Mouse (Mus musculus): ENCODE measurements around the gene Prkn. TPM values are rescaled to one million over a fixed set of nuclear protein-coding genes. Genes with fewer than 3 reads are reported as not detected.

The Prkn gene
- polyA plus RNA-seq, 1 experiment from 2014 or later, result 3.5 TPM

DNA sequence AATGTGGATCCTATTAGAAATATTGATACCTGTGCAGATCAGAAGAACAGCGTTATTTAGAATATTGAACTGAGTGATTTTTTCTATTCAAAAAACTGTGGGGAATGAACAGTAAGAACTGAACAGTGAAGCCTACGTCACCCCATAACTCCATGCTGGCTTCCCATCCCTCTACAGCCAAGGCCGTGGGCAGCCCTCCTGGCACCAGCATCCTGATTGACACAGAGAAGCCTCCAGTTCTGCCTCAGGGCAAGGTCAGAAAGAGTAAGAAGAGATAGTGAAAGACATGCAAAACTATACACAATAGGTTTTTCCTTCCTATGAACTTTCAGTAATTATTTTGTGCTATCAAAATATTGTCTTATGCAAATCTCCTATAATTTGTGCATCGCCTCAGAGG lies 557.5 kb downstream of the Prkn start:
- H3K36me3 ChIP-seq (ENCODE audit: control insufficient read depth, insufficient read depth, low read length), result no peaks in the 10 kb centered on the region
- no peaks in the 10 kb centered on the region for H3K27me3 ChIP-seq (ENCODE audit: control insufficient read depth, insufficient read depth, low read length)
- no peak overlapping the region for H3K9ac ChIP-seq (ENCODE audit: low read length)
- no peak overlapping the region for H3K4me3 ChIP-seq (ENCODE audit: control insufficient read depth in 1 of 2, insufficient read depth in 1 of 2, low read depth in 1 of 2, low read length in 2 of 2)
- ATAC-seq (ENCODE audit: insufficient number of reproducible peaks, insufficient read depth, low FRiP score, low read depth), result no peak
- H3K9me3 ChIP-seq (ENCODE audit: control insufficient read depth, low read length), result no peaks in the 10 kb centered on the region
- H3K4me2 ChIP-seq (ENCODE audit: low read length), result no peak overlapping the region
- peaks cover 2 to 9% of the 10 kb centered on the region in 2 experiments; a peak in 2 of 4 replicates for H3K4me1 ChIP-seq (ENCODE audit: control insufficient read depth in 2 of 2, insufficient read depth in 2 of 2, low read length in 2 of 2)
- 85% methylated on average over 4 of the region's 4 CpGs for WGBS
- H3K27ac ChIP-seq (replicated peaks in 1 of 2; ENCODE audit: control insufficient read depth in 1 of 2, insufficient read depth in 1 of 2, low read depth in 2 of 2, low read length in 2 of 2), result no peak overlapping the region

DNA sequence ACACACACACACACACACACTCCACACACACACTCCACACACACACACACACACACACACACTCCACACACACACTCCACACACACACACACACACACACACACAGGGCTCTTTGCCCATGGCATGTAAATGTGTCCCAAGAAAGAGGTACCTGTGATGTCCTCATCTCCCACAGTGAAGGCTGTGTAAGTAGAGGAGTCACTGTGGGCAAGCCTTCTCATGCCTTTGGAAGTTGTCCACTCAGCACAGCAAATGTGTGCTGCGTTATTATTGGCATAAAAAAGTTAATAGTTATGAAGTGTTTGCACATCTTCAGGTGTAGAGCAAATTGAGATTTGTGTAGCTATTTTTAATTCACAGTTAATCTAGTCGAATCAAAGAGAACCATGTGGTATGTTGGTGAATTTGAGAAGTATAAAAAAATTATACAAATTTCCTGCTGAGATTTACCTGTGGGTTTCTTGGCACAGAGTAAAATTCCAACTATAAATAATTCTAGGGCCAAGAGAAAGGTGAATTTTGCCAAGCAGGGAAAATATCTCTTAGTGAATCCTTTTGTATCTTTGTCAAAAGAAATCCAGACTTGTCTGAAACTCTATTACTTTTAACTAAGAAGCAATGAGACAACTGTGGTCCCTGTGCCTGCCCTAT lies 562.2 kb downstream of the Prkn start:
- H3K4me2 ChIP-seq (ENCODE audit: low read length), result no peak overlapping the region
- 74% methylated on average over 2 of the region's 2 CpGs for WGBS
- H3K9ac ChIP-seq (ENCODE audit: low read length), result no peak overlapping the region
- no peak overlapping the region for H3K27ac ChIP-seq (replicated peaks in 1 of 2; ENCODE audit: control insufficient read depth in 1 of 2, insufficient read depth in 1 of 2, low read depth in 2 of 2, low read length in 2 of 2)
- no peaks in the 10 kb centered on the region for H3K9me3 ChIP-seq (ENCODE audit: control insufficient read depth, low read length)
- no peaks in the 10 kb centered on the region for H3K4me1 ChIP-seq (ENCODE audit: control insufficient read depth in 2 of 2, insufficient read depth in 2 of 2, low read length in 2 of 2)
- no peak overlapping the region for H3K4me3 ChIP-seq (ENCODE audit: control insufficient read depth in 1 of 2, insufficient read depth in 1 of 2, low read depth in 1 of 2, low read length in 2 of 2)
- H3K36me3 ChIP-seq (ENCODE audit: control insufficient read depth, insufficient read depth, low read length), result no peaks in the 10 kb centered on the region
- H3K27me3 ChIP-seq (ENCODE audit: control insufficient read depth, insufficient read depth, low read length), result no peaks in the 10 kb centered on the region
- no peak for ATAC-seq (ENCODE audit: insufficient number of reproducible peaks, insufficient read depth, low FRiP score, low read depth)

DNA sequence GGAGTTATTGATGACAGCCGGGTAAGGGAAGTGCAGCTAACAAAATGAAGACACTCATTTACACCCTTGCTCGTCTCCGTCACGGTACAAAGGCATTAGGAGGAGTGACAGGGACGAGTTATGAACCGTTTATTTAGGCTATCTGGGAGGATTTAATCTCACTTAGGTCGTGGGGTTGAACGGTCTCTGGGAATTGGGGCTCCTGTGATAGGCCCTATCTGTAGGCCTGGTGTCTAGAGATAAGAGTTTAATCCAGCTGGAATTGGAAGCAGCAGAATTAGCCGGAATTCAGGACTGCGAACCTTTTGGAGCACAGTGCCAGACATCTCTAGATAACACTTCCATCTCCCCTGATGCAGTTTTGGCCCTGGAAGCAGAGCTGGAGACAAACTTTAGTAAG lies 571.2 kb downstream of the Prkn start:
- WGBS, result 18% methylated on average over 10 of the region's 10 CpGs
- ATAC-seq (ENCODE audit: insufficient number of reproducible peaks, insufficient read depth, low FRiP score, low read depth), result no peak

DNA sequence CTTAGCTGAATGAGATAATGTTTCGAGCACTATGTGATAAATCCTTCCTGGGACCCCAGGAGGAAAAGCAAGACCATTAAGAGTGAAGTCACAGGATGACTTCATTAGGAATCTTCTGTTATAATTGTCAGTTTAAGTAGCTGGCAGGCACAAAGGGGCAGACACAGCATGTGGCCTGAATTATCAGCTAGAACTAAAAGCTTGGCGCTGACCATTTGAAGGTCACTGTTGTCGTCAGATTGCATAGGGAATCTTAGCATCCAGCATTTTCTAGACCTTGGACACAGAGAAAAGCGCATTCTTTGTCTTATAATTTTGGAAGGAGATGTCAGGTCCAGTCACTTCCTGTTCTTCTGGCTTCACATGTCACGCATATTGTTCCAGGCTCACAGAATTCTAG lies 573.5 kb downstream of the Prkn start:
- H3K4me2 ChIP-seq (ENCODE audit: low read length), result no peak overlapping the region
- no peaks in the 10 kb centered on the region for H3K27me3 ChIP-seq (ENCODE audit: control insufficient read depth, insufficient read depth, low read length)
- no peaks in the 10 kb centered on the region for H3K36me3 ChIP-seq (ENCODE audit: control insufficient read depth, insufficient read depth, low read length)
- H3K4me3 ChIP-seq (ENCODE audit: control insufficient read depth in 1 of 2, insufficient read depth in 1 of 2, low read depth in 1 of 2, low read length in 2 of 2), result no peak overlapping the region
- WGBS, result 57% methylated on average over 5 of the region's 5 CpGs
- no peak overlapping the region for H3K27ac ChIP-seq (replicated peaks in 1 of 2; ENCODE audit: control insufficient read depth in 1 of 2, insufficient read depth in 1 of 2, low read depth in 2 of 2, low read length in 2 of 2)
- H3K9ac ChIP-seq (ENCODE audit: low read length), result no peak overlapping the region
- peaks cover 0 to 2% of the 10 kb centered on the region in 2 experiments; a peak in 2 of 4 replicates for H3K4me1 ChIP-seq (ENCODE audit: control insufficient read depth in 2 of 2, insufficient read depth in 2 of 2, low read length in 2 of 2)
- no peak for ATAC-seq (ENCODE audit: insufficient number of reproducible peaks, insufficient read depth, low FRiP score, low read depth)
- H3K9me3 ChIP-seq (ENCODE audit: control insufficient read depth, low read length), result no peaks in the 10 kb centered on the region

More for the DNA sequence above, 571.2 kb downstream of the Prkn start:
- Histone ChIP-seq H3K27ac (replicated peaks in 1 of 2; ENCODE audit: control insufficient read depth in 1 of 2, insufficient read depth in 1 of 2, low read depth in 2 of 2, low read length in 2 of 2) (no peak overlapping the region), H3K4me2 (ENCODE audit: low read length) (no peak overlapping the region), H3K9ac (ENCODE audit: low read length) (no peak overlapping the region), H3K27me3 (ENCODE audit: control insufficient read depth, insufficient read depth, low read length) (no peaks in the 10 kb centered on the region), H3K36me3 (ENCODE audit: control insufficient read depth, insufficient read depth, low read length) (no peaks in the 10 kb centered on the region), H3K4me3 (ENCODE audit: control insufficient read depth in 1 of 2, insufficient read depth in 1 of 2, low read depth in 1 of 2, low read length in 2 of 2) (no peak overlapping the region), H3K9me3 (ENCODE audit: control insufficient read depth, low read length) (no peaks in the 10 kb centered on the region), H3K4me1 (ENCODE audit: control insufficient read depth in 2 of 2, insufficient read depth in 2 of 2, low read length in 2 of 2) (peaks cover 0 to 2% of the 10 kb centered on the region in 2 experiments; a peak in 2 of 4 replicates)

DNA sequence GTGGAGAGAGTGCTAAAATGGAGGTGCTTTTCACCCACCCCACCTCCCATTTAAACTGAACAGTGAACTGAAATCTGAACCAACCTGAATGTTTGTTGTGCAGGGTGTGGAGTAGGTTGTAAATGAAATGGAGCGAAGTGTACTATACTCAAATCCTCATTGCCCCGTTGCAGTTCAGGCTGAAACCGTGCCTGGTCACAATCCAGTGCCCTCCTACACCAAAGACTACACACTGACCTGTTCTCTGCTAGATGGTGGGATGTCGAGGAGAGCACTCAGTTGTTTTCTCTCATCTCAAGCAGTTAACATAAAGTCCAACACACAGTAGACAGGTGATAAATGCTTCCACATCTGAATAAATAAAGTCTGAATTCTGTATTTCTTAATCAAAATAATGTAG lies 574.1 kb downstream of the Prkn start:
- Histone ChIP-seq H3K4me1 (ENCODE audit: control insufficient read depth in 2 of 2, insufficient read depth in 2 of 2, low read length in 2 of 2) (peaks cover 0 to 2% of the 10 kb centered on the region in 2 experiments; a peak in 2 of 4 replicates), H3K27ac (replicated peaks in 1 of 2; ENCODE audit: control insufficient read depth in 1 of 2, insufficient read depth in 1 of 2, low read depth in 2 of 2, low read length in 2 of 2) (no peak overlapping the region), H3K9me3 (ENCODE audit: control insufficient read depth, low read length) (no peaks in the 10 kb centered on the region), H3K4me3 (ENCODE audit: control insufficient read depth in 1 of 2, insufficient read depth in 1 of 2, low read depth in 1 of 2, low read length in 2 of 2) (no peak overlapping the region), H3K4me2 (ENCODE audit: low read length) (no peak overlapping the region), H3K9ac (ENCODE audit: low read length) (no peak overlapping the region), H3K27me3 (ENCODE audit: control insufficient read depth, insufficient read depth, low read length) (no peaks in the 10 kb centered on the region), H3K36me3 (ENCODE audit: control insufficient read depth, insufficient read depth, low read length) (no peaks in the 10 kb centered on the region)
- no peak for ATAC-seq (ENCODE audit: insufficient number of reproducible peaks, insufficient read depth, low FRiP score, low read depth)
- 82% methylated on average over 4 of the region's 4 CpGs for WGBS

DNA sequence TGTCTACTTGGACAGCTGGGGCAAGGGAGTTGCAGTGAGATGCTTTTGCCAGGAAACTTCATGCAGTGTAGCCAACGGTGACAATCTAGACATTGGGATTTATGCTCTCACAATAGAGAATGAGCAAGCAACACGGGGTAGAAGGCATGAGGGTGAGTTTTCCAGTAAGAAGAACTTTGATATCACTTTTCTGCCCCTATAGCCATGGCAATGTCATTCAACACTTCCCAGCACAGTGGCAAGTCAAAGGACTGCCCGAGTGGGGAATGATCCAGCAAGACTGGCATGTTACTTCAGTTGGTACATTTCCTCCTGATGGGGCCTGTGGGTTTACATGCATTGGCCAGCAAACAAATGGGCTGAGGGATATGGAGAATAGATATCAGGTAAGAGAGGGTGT lies 577.0 kb downstream of the Prkn start:
- Histone ChIP-seq H3K4me2 (ENCODE audit: low read length) (no peak overlapping the region), H3K9ac (ENCODE audit: low read length) (no peak overlapping the region), H3K27ac (replicated peaks in 1 of 2; ENCODE audit: control insufficient read depth in 1 of 2, insufficient read depth in 1 of 2, low read depth in 2 of 2, low read length in 2 of 2) (no peak overlapping the region), H3K27me3 (ENCODE audit: control insufficient read depth, insufficient read depth, low read length) (no peaks in the 10 kb centered on the region), H3K9me3 (ENCODE audit: control insufficient read depth, low read length) (no peaks in the 10 kb centered on the region), H3K4me3 (ENCODE audit: control insufficient read depth in 1 of 2, insufficient read depth in 1 of 2, low read depth in 1 of 2, low read length in 2 of 2) (no peak overlapping the region), H3K36me3 (ENCODE audit: control insufficient read depth, insufficient read depth, low read length) (no peaks in the 10 kb centered on the region), H3K4me1 (ENCODE audit: control insufficient read depth in 2 of 2, insufficient read depth in 2 of 2, low read length in 2 of 2) (peaks cover 0 to 2% of the 10 kb centered on the region in 2 experiments; a peak in 1 of 4 replicates)
- ATAC-seq (ENCODE audit: insufficient number of reproducible peaks, insufficient read depth, low FRiP score, low read depth), result no peak
- WGBS, result 58% methylated on average over 3 of the region's 3 CpGs

DNA sequence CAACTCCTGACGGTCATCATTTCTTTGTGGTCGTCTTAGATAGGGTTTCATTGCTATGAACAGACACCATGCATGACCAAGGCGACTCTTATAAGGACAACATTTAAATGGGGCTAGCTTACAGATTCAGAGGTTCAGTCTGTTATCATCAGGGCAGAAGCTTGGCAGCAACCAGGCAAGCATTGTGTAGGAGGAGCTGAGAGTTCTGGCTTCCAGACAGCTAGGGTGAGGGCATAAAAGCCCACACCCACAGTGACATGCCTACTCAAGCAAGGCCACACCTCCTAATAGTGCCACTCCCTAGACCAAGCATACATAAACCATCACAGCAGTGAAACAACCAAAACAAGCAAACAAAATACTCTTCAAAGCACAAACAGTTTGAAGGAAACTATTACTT lies 579.3 kb downstream of the Prkn start:
- H3K27ac ChIP-seq (replicated peaks in 1 of 2; ENCODE audit: control insufficient read depth in 1 of 2, insufficient read depth in 1 of 2, low read depth in 2 of 2, low read length in 2 of 2), result no peak overlapping the region
- no peaks in the 10 kb centered on the region for H3K9me3 ChIP-seq (ENCODE audit: control insufficient read depth, low read length)
- peaks cover 0 to 2% of the 10 kb centered on the region in 2 experiments; a peak in 1 of 4 replicates for H3K4me1 ChIP-seq (ENCODE audit: control insufficient read depth in 2 of 2, insufficient read depth in 2 of 2, low read length in 2 of 2)
- H3K36me3 ChIP-seq (ENCODE audit: control insufficient read depth, insufficient read depth, low read length), result no peaks in the 10 kb centered on the region
- H3K4me3 ChIP-seq (ENCODE audit: control insufficient read depth in 1 of 2, insufficient read depth in 1 of 2, low read depth in 1 of 2, low read length in 2 of 2), result no peak overlapping the region
- no peaks in the 10 kb centered on the region for H3K27me3 ChIP-seq (ENCODE audit: control insufficient read depth, insufficient read depth, low read length)
- no peak overlapping the region for H3K4me2 ChIP-seq (ENCODE audit: low read length)
- WGBS, result 83% methylated on average over 3 of the region's 3 CpGs
- ATAC-seq (ENCODE audit: insufficient number of reproducible peaks, insufficient read depth, low FRiP score, low read depth), result no peak
- no peak overlapping the region for H3K9ac ChIP-seq (ENCODE audit: low read length)

DNA sequence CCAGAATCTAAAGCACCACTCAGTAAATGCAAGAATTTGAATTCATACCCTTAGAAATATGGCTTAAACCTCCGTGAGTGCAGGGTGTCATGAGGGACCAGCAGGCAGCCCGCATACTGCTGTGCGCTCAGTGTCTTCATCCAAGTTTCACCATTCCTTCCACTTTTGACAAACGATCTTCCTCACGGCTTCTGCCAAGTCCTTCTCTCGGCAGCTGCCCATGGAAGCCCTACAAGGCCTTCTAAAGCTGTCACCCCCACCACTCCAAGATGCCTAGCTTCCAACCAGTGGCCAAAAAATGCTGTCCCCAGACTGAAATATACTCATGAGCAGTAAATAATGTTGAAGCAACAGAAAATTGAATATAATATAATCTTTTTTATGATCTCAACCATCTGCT lies 580.7 kb downstream of the Prkn start:
- Histone ChIP-seq H3K27me3 (ENCODE audit: control insufficient read depth, insufficient read depth, low read length) (no peaks in the 10 kb centered on the region), H3K4me1 (ENCODE audit: control insufficient read depth in 2 of 2, insufficient read depth in 2 of 2, low read length in 2 of 2) (peaks cover 0 to 2% of the 10 kb centered on the region in 2 experiments; a peak in 1 of 4 replicates), H3K9ac (ENCODE audit: low read length) (no peak overlapping the region), H3K4me2 (ENCODE audit: low read length) (no peak overlapping the region), H3K4me3 (ENCODE audit: control insufficient read depth in 1 of 2, insufficient read depth in 1 of 2, low read depth in 1 of 2, low read length in 2 of 2) (no peak overlapping the region), H3K36me3 (ENCODE audit: control insufficient read depth, insufficient read depth, low read length) (no peaks in the 10 kb centered on the region), H3K27ac (replicated peaks in 1 of 2; ENCODE audit: control insufficient read depth in 1 of 2, insufficient read depth in 1 of 2, low read depth in 2 of 2, low read length in 2 of 2) (no peak overlapping the region), H3K9me3 (ENCODE audit: control insufficient read depth, low read length) (no peaks in the 10 kb centered on the region)
- ATAC-seq (ENCODE audit: insufficient number of reproducible peaks, insufficient read depth, low FRiP score, low read depth), result no peak
- 83% methylated on average over 6 of the region's 6 CpGs for WGBS
